Mouse (Mus musculus) gastrocnemius, postnatal 25 days (tissue): ENCODE data around the gene Medag. TPM values are rescaled to one million over a fixed set of nuclear protein-coding genes. Genes with fewer than 3 reads are reported as not detected.

ENCODE experiments used
- total RNA-seq, 2 experiments: library from RNA; stranded (reverse); gene quantifications; 1 replicate in 1 of 2; 2 replicates in 1 of 2; pipeline ENCODE4 v1.2.3; 2021

Medag gene
- total RNA-seq, 2 experiments from 2014 or later: 15.8 to 18.2 TPM

Other genes with a start within 250 kb of the Medag start
- gene Uspl1, start 227.4 kb upstream of the Medag start, total RNA-seq: 10 to 100 TPM; 20.2 to 22.0 TPM
- gene Hmgb1, start 227.3 kb upstream of the Medag start, total RNA-seq: 10 to 100 TPM; 84.3 to 87.9 TPM
- 10 to 100 TPM in 1 of 2 experiments, 1 to 10 TPM in 1; 6.2 to 11.0 TPM for gene Alox5ap, start 147.0 kb upstream of the Medag start, total RNA-seq
- not detected for gene Tex26, start 27.9 kb downstream of the Medag start, total RNA-seq
- gene Wdr95, start 116.9 kb downstream of the Medag start, total RNA-seq: not detected
- gene Hsph1, start 224.6 kb downstream of the Medag start, total RNA-seq: 10 to 100 TPM; 61.7 to 64.2 TPM